Mouse (Mus musculus) neural tube, embryonic 14.5 days (tissue): ENCODE data around the gene Adig. TPM values are rescaled to one million over a fixed set of nuclear protein-coding genes. Genes with fewer than 3 reads are reported as not detected.

Experiments used
- ATAC-seq: fragments of 200-750 bp; cut with Nextera tagmentation; 2 replicates; pipeline ENCODE4 v1.8.0; 2017; ENCODE audit warnings: low read depth, mild to moderate bottlenecking, moderate TSS enrichment, moderate library complexity
- H3K27ac ChIP-seq: fragments of 300-500 bp; sonication (generic); 2 replicates; pipeline ENCODE4 v1.5.1; 2014; ENCODE audit warnings: low read depth, mild to moderate bottlenecking, control low read depth, low read length, moderate library complexity, mixed read lengths
- H3K27me3 ChIP-seq: fragments of 300-500 bp; sonication (generic); 2 replicates; pipeline ENCODE4 v1.6.1; 2014; ENCODE audit warnings: low read length; ENCODE audit not compliant: control insufficient read depth, insufficient read depth
- H3K36me3 ChIP-seq: fragments of 300-500 bp; sonication (generic); 2 replicates; pipeline ENCODE4 v1.6.1; 2014; ENCODE audit warnings: low read length, mixed read lengths; ENCODE audit not compliant: control insufficient read depth, insufficient read depth
- H3K4me1 ChIP-seq: fragments of 300-500 bp; sonication (generic); 2 replicates; pipeline ENCODE4 v1.6.1; 2014; ENCODE audit warnings: low read length; ENCODE audit not compliant: control insufficient read depth, insufficient read depth
- H3K4me2 ChIP-seq: fragments of 300-500 bp; sonication (generic); 2 replicates; pipeline ENCODE4 v1.6.1; 2014; ENCODE audit warnings: mild to moderate bottlenecking, low read depth, low read length, control low read depth
- H3K4me3 ChIP-seq: fragments of 300-500 bp; sonication (generic); 2 replicates; pipeline ENCODE4 v1.5.1; 2014; ENCODE audit warnings: low read depth, low read length, control low read depth, mixed read lengths
- H3K9ac ChIP-seq: fragments of 300-500 bp; sonication (generic); replicated peaks from 2 replicates; pipeline ENCODE4 v1.6.1; 2014; ENCODE audit warnings: low read depth, mild to moderate bottlenecking, control low read depth, low read length, mixed read lengths
- H3K9me3 ChIP-seq: fragments of 300-500 bp; sonication (generic); 2 replicates; pipeline ENCODE4 v1.6.1; 2016; ENCODE audit warnings: low read length; ENCODE audit not compliant: control insufficient read depth
- WGBS: fragments of 180-500 bp; shearing (Covaris S2); extraction: QIAGEN DNeasy Blood & Tissue Kit; methylation state at CpG from one replicate; pipeline ENCODE4 v1.1.7; 2014; 5-methylcytosine and 5-hydroxymethylcytosine counted together
- polyA plus RNA-seq: library from polyadenylated mRNA; unstranded; fragments of >200 nt; fragmentation: Nextera tagmentation; extraction: Ambion mirVana; gene quantifications from 2 replicates; pipeline ENCODE4 v1.2.1, GENCODE M21; 2014

Adig gene
- polyA plus RNA-seq: not detected in 2 replicates

DNA sequence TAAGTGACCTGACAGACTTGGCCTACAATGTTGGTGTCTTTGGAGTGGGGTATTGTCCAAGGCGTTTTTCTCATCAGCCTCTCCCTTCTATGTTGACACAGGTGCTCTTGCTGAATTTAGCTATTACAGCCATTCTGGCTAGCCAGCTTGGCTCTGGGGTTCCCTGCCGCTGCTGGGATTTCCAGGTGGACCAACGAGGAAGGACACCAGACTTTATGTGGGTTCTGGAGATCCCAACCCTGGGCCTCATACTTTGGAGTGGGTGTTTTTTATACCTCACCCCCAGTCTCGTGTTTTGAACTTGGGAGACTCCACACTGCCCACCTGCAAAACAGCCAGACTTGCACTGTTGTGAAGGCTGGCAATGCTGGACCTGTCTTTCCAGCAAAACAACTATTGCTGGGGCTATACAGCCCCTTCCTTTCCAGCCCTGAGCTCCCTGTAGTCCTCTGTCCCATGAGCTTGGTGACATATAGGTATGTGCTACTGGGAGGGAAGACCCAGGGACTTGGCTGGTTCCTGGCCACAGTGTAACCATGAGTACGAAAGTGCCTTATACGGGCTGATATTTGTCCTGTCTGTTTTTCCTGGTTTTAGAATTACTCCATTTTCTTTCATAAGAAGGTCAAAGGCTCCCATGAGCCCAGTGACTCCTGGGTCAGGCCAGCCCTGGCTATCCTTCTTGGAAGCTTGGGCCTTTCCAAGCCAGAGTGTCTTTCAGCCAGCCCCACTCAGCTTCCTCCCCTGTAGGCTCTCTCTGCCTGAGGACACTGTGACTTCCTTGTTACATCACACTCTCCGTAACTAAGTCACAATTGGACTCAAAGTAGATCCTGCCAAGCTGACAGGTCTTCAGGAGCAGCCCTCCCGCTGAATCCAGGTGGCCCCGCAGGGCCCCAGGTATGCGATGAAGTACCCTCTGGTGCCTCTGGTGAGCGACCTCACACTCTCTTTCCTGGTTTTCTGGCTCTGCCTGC is at the start of gene Adig:
Gene Adig (plus strand): TSS at position 777 of the 977 bp plus-strand sequence.
- Histone ChIP-seq H3K4me2 (no peak within 1 kb of the TSS), H3K9ac (no peak within 1 kb of the TSS), H3K4me3 (no peak within 1 kb of the TSS), H3K27me3 (no peaks in the 10 kb centered on the region), H3K4me1 (no peaks in the 10 kb centered on the region), H3K9me3 (no peaks in the 10 kb centered on the region), H3K36me3 (peaks cover 12% of the 10 kb centered on the region; the same call in 1 of the 2 replicates), H3K27ac (no peak within 1 kb of the TSS)
- 78% methylated on average over 11 of the region's 11 CpGs for WGBS
- ATAC-seq: no peak

DNA sequence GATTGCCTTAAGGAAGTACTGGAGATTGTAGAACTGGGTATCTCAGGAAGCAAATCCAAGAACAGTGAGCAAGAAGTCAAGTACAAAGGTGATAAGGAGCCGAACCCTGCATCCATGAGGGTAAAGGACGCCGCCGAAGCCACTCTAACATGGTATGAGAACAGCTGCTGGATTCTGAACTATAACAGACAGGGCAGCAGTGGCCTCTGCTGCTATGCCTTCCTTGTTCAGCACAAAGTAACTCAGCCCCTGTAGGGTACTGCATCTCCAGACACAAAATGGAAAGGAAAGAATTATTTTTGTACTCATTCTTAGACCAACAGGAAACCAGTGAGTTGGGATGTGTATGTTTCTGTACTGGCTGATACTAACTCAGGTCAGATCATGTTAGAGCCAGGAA is 46.0 kb upstream of the Adig start:
- Histone ChIP-seq H3K4me3 (no peak overlapping the region), H3K4me1 (no peaks in the 10 kb centered on the region), H3K4me2 (no peak overlapping the region), H3K27me3 (no peaks in the 10 kb centered on the region), H3K27ac (no peak overlapping the region), H3K36me3 (peaks cover 23% of the 10 kb centered on the region), H3K9ac (no peak overlapping the region), H3K9me3 (no peaks in the 10 kb centered on the region)
- ATAC-seq: no peak
- WGBS: 97% methylated on average over 4 of the region's 4 CpGs

DNA sequence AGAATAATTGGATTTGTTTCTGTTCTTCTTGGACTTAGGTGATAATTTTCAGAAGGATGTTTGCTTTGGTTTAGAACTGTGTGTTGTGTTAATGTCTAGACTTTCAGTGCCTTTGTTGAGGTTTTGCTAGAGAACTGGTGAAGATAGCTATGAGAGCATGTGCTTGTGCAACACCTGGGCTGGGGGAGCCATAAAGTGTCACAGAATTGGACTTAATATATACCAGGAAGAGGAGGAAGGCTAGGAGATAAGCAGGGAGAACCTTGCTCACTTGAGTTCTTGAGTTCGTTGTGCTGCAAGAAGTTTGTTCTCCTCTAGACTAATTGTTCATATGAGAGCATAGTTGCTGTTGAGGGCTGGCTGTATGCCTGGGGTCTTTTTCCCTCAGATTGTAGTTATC is 44.8 kb upstream of the Adig start:
- H3K9me3 ChIP-seq: no peaks in the 10 kb centered on the region
- H3K4me3 ChIP-seq: no peak overlapping the region
- no peak overlapping the region for H3K4me2 ChIP-seq
- H3K36me3 ChIP-seq: peaks cover 32% of the 10 kb centered on the region
- no peaks in the 10 kb centered on the region for H3K27me3 ChIP-seq
- H3K9ac ChIP-seq: no peak overlapping the region
- no peak overlapping the region for H3K27ac ChIP-seq
- 91% methylated on average over 1 of the region's 1 CpGs for WGBS
- no peak for ATAC-seq
- no peaks in the 10 kb centered on the region for H3K4me1 ChIP-seq

DNA sequence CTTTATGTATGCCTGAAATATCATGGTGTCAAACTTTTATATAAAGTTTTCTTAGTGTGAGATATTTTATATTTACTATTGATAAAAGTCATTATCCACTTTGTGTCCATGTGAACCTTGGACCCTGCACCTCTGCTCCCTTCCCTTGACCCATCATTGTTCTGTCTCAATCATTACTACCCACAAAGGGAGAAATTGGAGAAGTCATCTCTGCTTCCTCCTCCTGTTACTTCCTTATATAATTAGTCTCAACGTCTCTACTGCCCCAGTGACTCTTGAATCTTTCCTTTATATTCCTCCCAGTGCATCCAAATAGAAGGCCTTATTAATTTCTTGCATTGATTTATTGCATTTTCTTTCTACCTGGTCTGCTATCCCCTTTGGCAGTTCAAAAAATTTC is 40.0 kb upstream of the Adig start:
- 86% methylated on average over 1 of the region's 1 CpGs for WGBS
- ATAC-seq: no peak
- Histone ChIP-seq H3K4me3 (no peak overlapping the region), H3K27ac (no peak overlapping the region), H3K4me2 (no peak overlapping the region), H3K9me3 (no peaks in the 10 kb centered on the region), H3K36me3 (peaks cover 46% of the 10 kb centered on the region), H3K27me3 (no peaks in the 10 kb centered on the region), H3K9ac (no peak overlapping the region), H3K4me1 (no peaks in the 10 kb centered on the region)

GRCm38 (mm10) chr2:158474159-158474558 is 28.3 kb upstream of the Adig start:
- 95% methylated on average over 1 of the region's 1 CpGs for WGBS
- peaks cover 18% of the 10 kb centered on the region; the same call in 1 of the 2 replicates for H3K36me3 ChIP-seq
- H3K9me3 ChIP-seq: no peaks in the 10 kb centered on the region
- no peak overlapping the region for H3K27ac ChIP-seq
- no peak overlapping the region for H3K4me3 ChIP-seq
- H3K4me2 ChIP-seq: no peak overlapping the region
- no peak overlapping the region for H3K9ac ChIP-seq
- H3K27me3 ChIP-seq: no peaks in the 10 kb centered on the region
- no peaks in the 10 kb centered on the region for H3K4me1 ChIP-seq
- no peak for ATAC-seq

DNA sequence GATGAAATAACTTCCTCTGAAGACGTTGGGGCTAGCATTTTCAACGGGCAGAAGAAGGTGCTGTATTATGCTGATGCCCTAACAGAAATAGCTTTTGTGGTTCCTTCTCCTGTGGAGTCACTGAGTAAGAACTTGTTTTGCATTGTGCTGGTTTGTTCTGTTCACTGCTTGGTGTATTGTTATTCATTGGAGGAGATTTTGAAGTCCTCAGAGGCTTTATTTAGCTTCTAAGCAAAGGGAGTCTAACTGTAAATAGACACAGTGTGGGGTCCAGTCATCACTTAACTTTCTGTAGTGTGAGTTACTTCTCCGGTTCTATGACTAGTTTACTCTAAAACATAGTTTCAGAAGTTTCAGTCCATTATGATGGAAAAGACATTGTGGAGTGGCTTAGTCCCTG is 24.8 kb upstream of the Adig start:
- no peaks in the 10 kb centered on the region for H3K4me1 ChIP-seq
- no peaks in the 10 kb centered on the region for H3K9me3 ChIP-seq
- H3K4me2 ChIP-seq: no peak overlapping the region
- H3K9ac ChIP-seq: no peak overlapping the region
- H3K27ac ChIP-seq: no peak overlapping the region
- WGBS: 81% methylated on average over 3 of the region's 3 CpGs
- H3K27me3 ChIP-seq: no peaks in the 10 kb centered on the region
- no peak overlapping the region for H3K4me3 ChIP-seq
- peaks cover 33% of the 10 kb centered on the region; the same call in 1 of the 2 replicates for H3K36me3 ChIP-seq
- ATAC-seq: no peak

DNA sequence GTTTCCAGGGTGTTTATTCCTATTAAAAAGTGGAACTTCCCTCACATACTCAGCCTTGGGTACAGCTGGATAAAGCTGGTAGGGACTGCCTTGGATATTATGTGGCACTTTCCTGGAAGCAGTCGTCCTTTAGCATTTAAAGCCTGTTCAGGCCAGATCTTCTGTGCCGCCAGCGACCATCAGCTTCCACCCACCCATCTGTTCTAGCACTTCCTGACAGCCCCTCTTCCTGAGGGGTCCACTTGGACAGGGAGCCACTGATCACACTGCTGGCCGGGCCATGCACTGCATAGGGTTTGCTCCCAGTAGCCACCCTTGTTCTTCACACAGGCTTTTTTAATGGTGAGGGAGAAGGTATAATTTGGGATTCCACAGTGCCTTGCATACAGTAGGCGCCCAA is 4.0 kb upstream of the Adig start:
- Histone ChIP-seq H3K36me3 (peaks cover 29% of the 10 kb centered on the region), H3K9ac (no peak overlapping the region), H3K9me3 (no peaks in the 10 kb centered on the region), H3K4me3 (no peak overlapping the region), H3K27me3 (no peaks in the 10 kb centered on the region), H3K27ac (no peak overlapping the region), H3K4me1 (no peaks in the 10 kb centered on the region), H3K4me2 (no peak overlapping the region)
- 83% methylated on average over 5 of the region's 5 CpGs for WGBS
- ATAC-seq: no peak

- Histone ChIP-seq H3K4me1 (no peaks in the 10 kb centered on the region), H3K9ac (no peak overlapping the region), H3K4me2 (no peak overlapping the region), H3K4me3 (no peak overlapping the region), H3K27ac (no peak overlapping the region), H3K27me3 (no peaks in the 10 kb centered on the region), H3K9me3 (no peaks in the 10 kb centered on the region), H3K36me3 (0 out of 2 replicates have a peak, but pooled peaks cover 8% of the 10 kb centered on the region)
- ATAC-seq: no peak
- 88% methylated on average over 7 of the region's 7 CpGs for WGBS
Observed at GRCm38 (mm10) chr2:158503226-158503625, 814 bp downstream of the Adig start.

DNA sequence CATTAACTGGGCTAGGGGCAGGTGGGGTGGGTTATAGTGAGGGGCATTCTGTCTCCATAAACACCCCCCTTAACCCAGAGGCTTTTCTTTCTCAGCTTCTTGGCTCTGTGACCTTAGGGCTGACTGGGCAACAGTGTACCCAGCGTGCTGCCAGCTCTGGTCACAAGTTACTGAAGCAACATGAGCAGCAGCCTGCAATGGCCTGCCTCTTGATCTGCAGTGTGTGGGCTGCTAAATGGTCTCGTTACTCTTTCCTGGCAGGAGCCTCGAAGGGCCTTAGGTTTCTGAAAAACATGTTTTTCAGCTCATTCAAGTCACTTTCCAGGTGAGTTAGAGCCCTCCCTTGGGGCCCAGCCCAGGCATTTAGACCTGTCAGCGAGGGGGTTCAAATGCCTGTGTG is 1.3 kb downstream of the Adig start:
- Histone ChIP-seq H3K4me2 (no peak overlapping the region), H3K9me3 (no peaks in the 10 kb centered on the region), H3K9ac (no peak overlapping the region), H3K4me3 (no peak overlapping the region), H3K27me3 (no peaks in the 10 kb centered on the region), H3K36me3 (0 out of 2 replicates have a peak, but pooled peaks cover 4% of the 10 kb centered on the region), H3K4me1 (no peaks in the 10 kb centered on the region), H3K27ac (no peak overlapping the region)
- ATAC-seq: no peak
- 78% methylated on average over 4 of the region's 4 CpGs for WGBS
